Mouse (Mus musculus) testis, adult 2 months (tissue): ENCODE measurements around the gene Syne4. TPM values are rescaled to one million over a fixed set of nuclear protein-coding genes. Genes with fewer than 3 reads are reported as not detected.
A peak's percentile ranks its signal among the peaks of the same experiment; 100 is the strongest.

Experiments used
- H3K27ac ChIP-seq: fragments of 200-500 bp; 2 replicates; pipeline ENCODE4 v1.5.1; 2012; ENCODE audit warnings: low read depth, low read length; ENCODE audit not compliant: control insufficient read depth, insufficient read depth
- H3K27me3 ChIP-seq: fragments of 200-500 bp; 2 replicates; pipeline ENCODE4 v1.6.1; 2012; ENCODE audit warnings: mild to moderate bottlenecking, low read length, moderate library complexity; ENCODE audit not compliant: control insufficient read depth, insufficient read depth
- H3K36me3 ChIP-seq: fragments of 200-500 bp; 2 replicates; pipeline ENCODE4 v1.6.1; 2012; ENCODE audit warnings: mild to moderate bottlenecking, low read length; ENCODE audit not compliant: control insufficient read depth, insufficient read depth
- H3K4me1 ChIP-seq: fragments of 200-500 bp; 2 replicates; pipeline ENCODE4 v1.6.1; 2012; ENCODE audit warnings: low read length; ENCODE audit not compliant: control insufficient read depth, insufficient read depth
- H3K4me3 ChIP-seq: fragments of 200-500 bp; 2 replicates; pipeline ENCODE4 v1.5.1; 2012; ENCODE audit warnings: low read depth, mild to moderate bottlenecking, low read length, moderate library complexity, mixed read lengths; ENCODE audit not compliant: control insufficient read depth
- CTCF ChIP-seq: fragments of 200-500 bp; IDR thresholded peaks from 2 replicates; pipeline ENCODE4 v1.5.1; 2012; ENCODE audit warnings: low read depth, mild to moderate bottlenecking, inconsistent platforms, low read length, moderate library complexity; ENCODE audit not compliant: control insufficient read depth, insufficient read depth, insufficient replicate concordance
- POLR2A ChIP-seq: fragments of 200-500 bp; IDR thresholded peaks from 2 replicates; pipeline ENCODE4 v1.6.1; 2012; ENCODE audit warnings: low read depth, mild to moderate bottlenecking, inconsistent platforms, low read length, moderate library complexity; ENCODE audit not compliant: control insufficient read depth
- polyA plus RNA-seq: library from polyadenylated mRNA; depleted of rRNA; stranded (reverse); fragments of >200 nt; gene quantifications from 2 replicates; pipeline ENCODE4 v1.2.3, GENCODE M21; 2012

Syne4 gene
- polyA plus RNA-seq, 1 experiment = 7.4 TPM

DNA sequence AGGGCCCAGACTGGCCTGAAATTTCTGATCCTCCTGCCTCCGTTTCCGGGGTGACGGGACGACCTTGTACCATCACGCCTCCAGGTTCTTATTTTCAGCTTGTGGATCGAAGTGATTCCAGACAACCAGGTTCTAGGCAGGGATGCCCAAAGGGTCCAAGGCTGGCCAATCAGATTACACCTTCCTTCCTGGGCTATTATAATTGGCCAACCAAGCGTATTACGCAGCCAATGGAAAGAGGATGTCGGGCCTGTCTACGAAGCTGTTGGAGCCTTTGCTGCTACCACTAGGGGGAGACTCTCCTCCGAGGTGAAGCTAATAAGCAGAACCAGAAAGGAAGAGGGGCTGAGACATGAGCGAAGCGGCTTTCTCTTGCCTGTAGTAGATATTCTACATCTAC lies 17.3 kb downstream of the Syne4 start:
- Histone ChIP-seq H3K4me1 (peaks cover 13% of the 10 kb centered on the region), H3K27ac (no peak overlapping the region), H3K36me3 (no peaks in the 10 kb centered on the region), H3K4me3 (peak overlapping the region; percentile 32), H3K27me3 (no peaks in the 10 kb centered on the region)
- peak; percentile 86; the same call in 1 of the 2 replicates for TF ChIP-seq CTCF
- no peak for TF ChIP-seq POLR2A

DNA sequence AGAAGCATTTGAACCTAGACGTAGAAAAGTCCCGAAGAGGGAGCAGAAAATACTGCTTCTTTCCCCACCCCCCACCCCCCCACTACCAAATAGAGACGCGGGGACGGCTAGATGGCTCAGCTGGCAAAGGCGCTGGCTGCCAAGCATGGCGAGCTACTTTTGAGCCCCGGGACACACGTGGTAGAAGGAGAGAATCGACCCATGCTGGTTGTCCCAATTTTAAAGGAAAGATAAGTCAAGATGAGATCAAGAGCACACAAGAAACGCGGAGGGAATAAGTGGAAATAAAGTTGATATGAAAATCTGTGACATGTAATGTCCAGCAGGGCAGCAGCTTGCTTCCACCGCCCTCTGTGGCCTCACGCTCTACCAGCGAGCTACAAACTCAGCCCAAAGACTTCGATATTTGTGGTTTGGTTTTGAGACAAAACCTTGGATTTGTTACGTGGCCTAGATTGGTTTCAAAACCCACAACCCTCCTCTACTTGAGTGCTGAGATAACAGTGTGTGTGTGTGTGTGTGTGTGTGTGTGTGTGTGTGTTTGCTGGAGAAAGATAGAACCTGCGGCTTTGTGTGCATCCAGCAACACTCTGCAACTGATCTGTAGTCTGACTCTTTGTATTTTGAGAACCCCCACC lies 18.1 kb downstream of the Syne4 start:
- no peaks in the 10 kb centered on the region for H3K36me3 ChIP-seq

DNA sequence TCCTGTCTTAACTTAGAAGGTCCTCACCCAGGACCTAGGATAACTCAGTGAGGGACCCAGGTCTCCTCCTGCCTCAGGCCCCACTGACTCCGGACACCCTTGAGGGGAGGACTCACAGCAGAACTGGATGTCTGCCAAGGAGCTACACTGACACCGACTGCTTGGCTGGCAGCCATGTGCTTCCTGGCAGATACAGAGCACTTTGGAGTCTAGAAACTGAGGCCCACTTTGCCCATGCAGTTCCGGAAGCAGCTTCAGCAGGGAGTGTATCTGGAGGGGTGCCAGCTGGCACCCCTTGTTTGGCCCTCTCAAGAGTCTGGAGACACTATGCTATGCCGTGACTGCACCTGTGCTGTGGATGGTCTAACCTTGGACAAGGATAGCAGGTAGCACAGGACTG lies 18.8 kb downstream of the Syne4 start:
- Histone ChIP-seq H3K4me1 (peaks cover 12% of the 10 kb centered on the region), H3K27ac (no peak overlapping the region), H3K27me3 (no peaks in the 10 kb centered on the region)

More for the DNA sequence above, 18.1 kb downstream of the Syne4 start:
- Histone ChIP-seq H3K4me3 (no peak overlapping the region), H3K27me3 (no peaks in the 10 kb centered on the region), H3K4me1 (peaks cover 12% of the 10 kb centered on the region), H3K27ac (no peak overlapping the region)
- TF ChIP-seq POLR2A = no peak
- TF ChIP-seq CTCF = no peak; the same call in 1 of the 2 replicates

DNA sequence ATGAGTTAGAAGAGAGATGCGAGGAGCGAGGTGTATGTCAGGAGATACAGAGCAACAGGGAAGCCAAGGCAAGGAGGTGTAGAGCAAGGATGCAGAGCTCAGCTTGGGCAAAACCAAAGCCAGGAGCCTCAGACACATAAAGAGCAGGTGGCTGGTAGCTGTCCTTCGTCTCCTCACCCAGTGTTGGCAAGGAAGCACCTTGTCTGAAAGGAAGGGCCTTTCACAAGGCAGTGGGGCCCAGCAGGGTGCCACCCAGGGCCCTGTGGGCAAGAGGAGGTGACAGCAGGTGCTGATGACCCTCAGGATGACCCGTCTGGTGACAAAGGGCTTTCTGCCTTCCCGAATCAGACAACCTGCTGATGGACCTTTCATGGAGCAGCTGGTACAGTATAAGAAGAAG lies 20.0 kb downstream of the Syne4 start:
- TF ChIP-seq CTCF = no peak
- no peak for TF ChIP-seq POLR2A
- Histone ChIP-seq H3K36me3 (no peaks in the 10 kb centered on the region), H3K27ac (no peak overlapping the region), H3K4me1 (peaks cover 12% of the 10 kb centered on the region), H3K27me3 (no peaks in the 10 kb centered on the region), H3K4me3 (no peak overlapping the region)

More for the DNA sequence above, 18.8 kb downstream of the Syne4 start:
- Histone ChIP-seq H3K4me3 (no peak overlapping the region), H3K36me3 (no peaks in the 10 kb centered on the region)
- TF ChIP-seq POLR2A (no peak), CTCF (no peak)

DNA sequence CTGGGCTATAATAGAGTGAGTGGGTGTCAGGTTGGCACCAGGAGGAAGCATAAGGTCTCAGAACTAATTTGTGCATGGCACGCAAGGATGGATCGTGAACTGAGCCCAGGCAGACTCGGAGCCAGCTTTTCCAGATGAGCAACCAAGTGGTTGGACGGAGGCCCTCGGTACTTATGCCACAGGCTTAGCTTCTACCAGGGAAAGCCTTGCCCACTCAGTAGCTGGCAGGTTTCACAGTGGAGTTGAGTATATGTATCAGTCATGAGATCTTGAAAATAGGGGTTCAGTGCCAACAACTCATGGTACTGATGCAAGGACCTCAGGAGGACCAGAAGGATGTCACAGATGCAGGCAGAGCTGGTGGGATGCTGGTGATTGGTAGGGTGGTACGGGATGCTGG lies 21.1 kb downstream of the Syne4 start:
- H3K27me3 ChIP-seq = no peaks in the 10 kb centered on the region
- no peak overlapping the region for H3K27ac ChIP-seq
- peaks cover 12% of the 10 kb centered on the region for H3K4me1 ChIP-seq
- no peak overlapping the region for H3K4me3 ChIP-seq
- TF ChIP-seq CTCF (no peak), POLR2A (no peak)
- no peaks in the 10 kb centered on the region for H3K36me3 ChIP-seq

DNA sequence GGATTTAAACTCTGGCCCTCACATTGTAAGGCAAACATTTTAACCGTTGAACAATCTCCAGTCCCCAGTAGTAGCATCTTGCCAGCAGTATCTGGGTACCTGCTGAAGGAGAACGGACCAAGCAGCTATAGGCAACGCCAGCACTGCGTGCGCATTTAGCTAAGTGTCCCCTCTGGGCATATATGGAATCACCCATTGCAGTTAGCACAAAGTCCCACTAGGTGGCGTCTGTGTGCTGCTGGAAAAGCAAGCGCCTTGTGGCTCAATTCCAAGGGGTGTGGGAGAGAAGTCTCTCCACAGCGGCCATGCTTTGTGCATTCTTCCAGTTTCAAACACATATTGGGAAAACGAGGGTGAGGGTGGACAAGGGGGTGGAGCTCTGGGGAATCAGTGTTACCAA lies 21.8 kb downstream of the Syne4 start:
- Histone ChIP-seq H3K27me3 (no peaks in the 10 kb centered on the region), H3K4me1 (peaks cover 12% of the 10 kb centered on the region), H3K4me3 (no peak overlapping the region), H3K27ac (no peak overlapping the region), H3K36me3 (no peaks in the 10 kb centered on the region)
- peak; percentile 92 for TF ChIP-seq CTCF
- no peak for TF ChIP-seq POLR2A

DNA sequence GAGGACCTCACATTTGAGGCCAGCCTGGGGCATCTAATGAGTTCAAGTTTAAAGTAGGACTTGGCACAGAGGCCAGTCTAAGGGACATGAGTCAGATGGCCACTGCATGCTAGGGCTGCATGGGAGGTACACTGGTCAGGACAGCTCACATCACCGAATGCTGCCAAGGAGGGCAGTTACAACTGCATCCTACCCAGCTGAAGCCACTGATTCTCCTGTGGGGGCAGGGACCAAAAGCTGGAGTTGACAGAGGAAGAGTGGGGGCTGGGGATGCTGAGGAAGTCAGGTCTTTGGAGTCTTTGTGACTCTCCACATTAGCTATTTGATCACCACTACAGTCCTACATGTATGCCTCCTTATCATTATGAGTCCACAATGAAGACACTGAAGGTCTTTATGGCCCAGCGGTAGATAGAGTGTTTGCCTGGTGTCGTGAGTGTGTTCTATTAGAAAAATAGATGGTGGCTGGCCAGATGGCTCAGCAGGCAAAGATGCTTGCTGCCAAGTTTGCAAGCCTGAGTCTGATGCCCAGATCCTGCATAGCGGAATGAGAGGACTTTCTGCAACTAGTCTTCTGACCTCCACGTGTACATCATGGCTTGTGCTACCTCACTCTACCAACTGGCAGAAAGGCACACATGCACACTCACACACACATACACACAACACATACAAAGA lies 25.0 kb downstream of the Syne4 start:
- Histone ChIP-seq H3K4me1 (peaks cover 4% of the 10 kb centered on the region), H3K4me3 (no peak overlapping the region), H3K36me3 (no peaks in the 10 kb centered on the region), H3K27ac (no peak overlapping the region), H3K27me3 (no peaks in the 10 kb centered on the region)
- no peak for TF ChIP-seq POLR2A
- TF ChIP-seq CTCF = no peak
